Mouse (Mus musculus) urinary bladder, postnatal 4 days (tissue): ENCODE data around the gene Ltbp3.

Experiments
- DNase-seq, 2 experiments: peaks; one replicate each; pipeline ENCODE4 v3.0.0; 2021 to 2022; ENCODE audit warnings: low spot score in 2 of 2

The Ltbp3 gene

DNA sequence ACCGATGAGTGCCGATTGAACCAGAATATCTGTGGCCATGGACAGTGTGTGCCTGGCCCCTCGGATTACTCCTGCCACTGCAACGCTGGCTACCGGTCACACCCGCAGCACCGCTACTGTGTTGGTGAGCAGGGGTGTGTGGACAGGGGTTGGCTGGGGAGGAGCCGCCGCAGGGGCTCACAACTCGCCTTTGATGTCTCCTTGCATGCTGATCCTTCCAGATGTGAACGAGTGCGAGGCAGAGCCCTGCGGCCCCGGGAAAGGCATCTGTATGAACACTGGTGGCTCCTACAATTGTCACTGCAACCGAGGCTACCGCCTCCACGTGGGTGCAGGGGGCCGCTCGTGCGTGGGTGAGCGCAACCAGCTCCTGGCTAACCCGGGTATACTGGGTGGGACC, 10.2 kb downstream of the Ltbp3 start:
- DNase-seq, result no peak

DNA sequence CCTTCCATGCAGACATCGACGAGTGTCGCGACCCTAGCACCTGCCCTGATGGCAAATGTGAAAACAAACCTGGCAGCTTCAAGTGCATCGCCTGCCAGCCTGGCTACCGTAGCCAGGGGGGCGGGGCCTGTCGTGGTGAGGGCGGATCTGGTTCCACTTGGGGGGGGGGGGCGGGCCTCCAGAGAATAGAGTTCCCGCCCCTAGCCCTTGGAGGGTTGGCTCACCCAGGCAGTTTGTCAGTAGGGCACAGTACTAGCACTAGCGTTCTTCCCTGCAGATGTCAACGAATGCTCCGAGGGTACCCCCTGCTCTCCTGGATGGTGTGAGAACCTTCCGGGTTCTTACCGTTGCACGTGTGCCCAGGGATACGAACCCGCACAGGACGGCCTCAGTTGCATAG, 11.0 kb downstream of the Ltbp3 start:
- DNase-seq, result no peak

DNA sequence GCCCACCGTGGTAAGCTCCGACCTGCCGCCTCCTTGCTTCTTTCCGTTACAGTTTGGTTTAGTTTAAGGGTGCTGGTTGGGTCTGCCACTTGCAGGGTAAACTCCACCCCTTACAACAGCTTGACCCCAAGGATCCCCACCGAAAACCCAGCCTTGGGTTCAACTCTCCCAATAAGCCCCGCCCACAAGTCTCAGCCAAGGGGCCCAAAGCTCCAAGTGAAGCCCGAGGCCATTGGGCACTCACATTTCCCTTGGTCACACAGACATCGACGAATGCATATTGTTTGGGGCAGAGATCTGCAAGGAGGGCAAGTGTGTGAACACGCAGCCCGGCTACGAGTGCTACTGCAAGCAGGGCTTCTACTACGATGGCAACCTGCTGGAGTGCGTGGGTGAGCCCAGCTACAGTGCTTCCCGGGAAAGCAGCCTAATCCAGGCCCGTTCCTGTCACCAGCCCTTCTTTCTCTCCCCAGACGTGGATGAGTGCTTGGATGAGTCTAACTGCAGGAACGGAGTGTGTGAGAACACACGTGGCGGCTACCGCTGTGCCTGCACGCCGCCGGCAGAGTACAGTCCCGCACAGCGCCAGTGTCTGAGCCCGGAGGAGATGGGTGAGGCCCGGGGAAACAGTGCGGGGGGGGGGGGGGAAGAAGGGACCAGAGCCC, 15.7 kb downstream of the Ltbp3 start:
- peak in 1 of 2 experiments; percentile 56 for DNase-seq

DNA sequence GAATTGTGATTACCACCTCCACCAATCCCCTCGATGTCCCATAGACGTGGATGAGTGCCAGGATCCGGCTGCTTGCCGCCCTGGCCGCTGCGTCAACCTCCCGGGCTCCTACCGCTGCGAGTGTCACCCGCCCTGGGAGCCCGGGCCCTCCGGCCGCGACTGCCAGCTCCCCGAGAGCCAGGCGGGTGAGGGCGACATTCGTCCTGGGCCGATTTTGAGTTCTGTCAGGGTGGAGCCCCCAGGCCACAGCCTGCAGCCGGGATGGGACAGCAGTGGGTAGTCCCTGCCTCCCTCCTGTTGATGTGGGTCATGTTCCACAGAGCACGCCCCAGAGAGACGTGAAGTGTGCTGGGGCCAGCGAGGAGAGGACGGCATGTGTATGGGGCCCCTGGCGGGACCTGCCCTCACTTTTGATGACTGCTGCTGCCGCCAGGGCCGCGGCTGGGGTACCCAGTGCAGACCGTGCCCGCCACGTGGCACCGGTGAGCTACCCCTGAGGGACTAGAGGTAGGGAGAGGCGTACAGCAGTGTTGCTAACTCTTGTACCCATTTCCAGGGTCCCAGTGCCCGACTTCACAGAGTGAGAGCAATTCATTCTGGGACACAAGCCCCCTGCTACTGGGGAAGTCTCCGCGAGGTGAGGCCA, 16.4 kb downstream of the Ltbp3 start:
- DNase-seq, result peak in 1 of 2 experiments; percentile 58

DNA sequence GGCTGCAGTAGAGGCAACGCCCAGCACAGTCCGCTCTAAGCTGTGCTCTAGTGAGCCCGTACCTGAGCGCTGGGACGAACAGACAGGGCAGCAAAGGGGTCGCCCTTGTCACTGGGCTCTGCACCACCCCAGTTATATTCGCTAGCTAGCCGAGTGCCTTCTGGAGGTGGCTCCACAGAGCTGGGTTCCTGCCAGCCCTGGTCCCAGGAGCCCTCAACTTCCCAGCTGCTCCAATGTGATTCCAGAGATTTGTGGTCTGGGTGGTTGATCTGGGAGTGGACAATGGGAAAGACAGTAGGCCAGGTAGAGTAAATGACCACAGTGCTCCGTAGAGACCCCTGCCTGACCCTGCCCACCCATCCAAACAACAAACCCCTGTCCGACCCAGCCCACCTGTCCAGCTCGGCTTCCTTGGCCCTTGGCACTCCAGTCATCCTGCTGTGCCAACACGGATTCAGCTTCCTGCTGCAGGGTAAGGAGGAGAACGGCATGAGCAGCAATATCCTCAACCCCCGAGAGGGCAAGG, 18.2 kb downstream of the Ltbp3 start:
- DNase-seq, result no peak

DNA sequence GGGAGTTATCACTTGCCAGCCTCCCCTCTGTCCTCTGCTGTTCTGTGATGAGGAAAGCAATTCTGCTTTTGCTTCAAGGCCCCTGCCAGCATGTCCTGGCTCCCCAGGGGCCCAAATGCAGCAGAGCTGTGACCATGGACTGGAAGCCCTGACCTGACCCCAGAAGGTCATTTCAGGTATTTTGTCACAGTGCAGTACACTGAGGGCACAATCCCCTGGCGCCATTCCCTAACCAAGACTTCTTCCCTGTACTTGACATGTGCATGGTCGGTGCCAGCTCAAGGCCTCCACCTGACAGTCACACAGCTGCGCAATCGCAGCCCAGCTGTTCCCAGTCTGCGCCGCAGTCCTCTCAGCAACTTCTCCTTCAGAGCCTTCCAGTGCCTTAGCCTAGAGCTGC, 22.5 kb downstream of the Ltbp3 start:
- no peak for DNase-seq

DNA sequence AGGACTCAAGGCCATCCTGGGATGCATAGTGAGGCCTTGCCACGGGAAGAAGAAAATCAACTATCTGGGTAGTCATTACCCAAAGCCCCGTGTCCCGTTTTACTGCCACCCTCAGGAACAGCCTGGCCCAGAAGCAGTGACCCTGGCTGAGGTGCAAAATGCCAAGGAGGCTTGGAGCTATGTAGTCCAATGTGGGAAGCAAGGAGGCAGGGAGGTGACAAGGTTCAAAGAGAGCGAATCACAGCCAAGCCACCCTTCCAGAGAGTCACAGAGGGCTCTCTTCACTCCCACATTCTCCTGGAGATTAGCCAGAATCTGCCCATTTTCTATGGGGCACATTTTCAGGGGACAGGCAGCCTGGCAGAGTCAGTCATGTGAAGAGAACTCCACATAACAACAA, 26.6 kb downstream of the Ltbp3 start:
- DNase-seq, result no peak

DNA sequence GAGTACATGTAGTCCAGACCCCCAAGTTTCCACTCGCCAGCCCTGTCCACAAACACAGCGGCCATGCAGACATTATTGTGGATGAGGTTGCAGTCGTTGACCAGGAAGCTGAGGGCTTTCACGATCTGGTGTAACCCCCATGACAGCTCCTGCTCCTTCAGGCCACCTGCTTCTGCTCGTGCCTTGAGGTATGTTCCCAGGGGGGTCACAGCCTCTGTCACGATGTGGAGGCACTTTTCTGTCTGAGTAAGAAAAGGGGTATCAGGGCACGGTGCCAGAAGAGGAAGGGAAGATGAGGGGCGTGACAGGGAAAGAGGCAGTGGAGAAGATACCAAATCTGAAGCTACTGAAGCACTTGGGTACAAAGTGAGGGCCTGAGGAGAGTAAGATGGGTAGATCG, 29.6 kb downstream of the Ltbp3 start:
- DNase-seq, result no peak

DNA sequence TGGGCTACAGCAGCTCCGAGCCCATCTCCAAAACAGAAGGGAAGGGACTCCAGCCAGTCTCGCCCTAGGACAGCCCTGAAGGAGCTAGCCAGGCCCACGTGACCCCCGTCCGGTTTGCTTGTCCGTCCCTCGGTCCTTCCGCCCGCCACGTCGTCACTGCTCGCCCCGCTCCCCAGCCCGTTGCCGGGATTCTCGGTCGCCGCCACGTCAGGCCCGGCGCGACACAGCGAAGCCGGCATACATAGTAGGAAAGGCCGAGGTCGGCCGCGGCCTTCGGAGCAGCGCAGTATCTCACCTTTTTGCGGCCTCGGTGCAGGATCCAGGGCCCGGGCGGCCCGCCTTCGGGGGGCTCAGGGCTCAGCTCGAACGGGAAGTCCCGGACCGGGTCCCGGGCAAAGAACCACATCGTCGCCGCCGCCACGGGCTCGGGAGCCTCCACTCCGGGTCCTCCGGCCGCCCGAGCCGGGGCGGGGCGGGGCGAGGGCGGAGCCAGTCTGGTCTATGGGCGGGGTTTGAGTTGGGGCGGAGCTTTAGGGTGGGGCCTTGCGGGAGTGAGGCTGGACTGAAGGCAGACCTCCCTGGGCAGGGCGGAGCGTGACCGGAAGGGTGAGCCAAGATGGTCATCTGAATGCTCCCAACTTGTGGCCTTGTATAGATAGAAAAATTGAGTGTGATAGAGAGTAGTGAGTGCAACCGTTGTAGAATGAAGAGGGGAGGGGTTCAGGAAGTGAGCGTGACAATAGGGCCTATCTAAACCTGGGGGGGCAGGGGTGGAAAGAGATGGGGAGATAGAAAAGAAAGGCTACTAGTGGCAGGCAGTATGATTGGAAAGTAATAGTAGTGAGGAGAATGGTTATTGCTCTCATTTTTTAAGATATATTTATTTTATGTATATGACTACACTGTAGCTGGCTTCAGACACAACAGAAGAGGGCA, 30.5 kb downstream of the Ltbp3 start, which contains the start of gene Scyl1:
Gene Scyl1, minus strand, starts transcription at position 495 of the 936 bp plus-strand sequence.
- DNase-seq, result peak; percentile 96 to 98

DNA sequence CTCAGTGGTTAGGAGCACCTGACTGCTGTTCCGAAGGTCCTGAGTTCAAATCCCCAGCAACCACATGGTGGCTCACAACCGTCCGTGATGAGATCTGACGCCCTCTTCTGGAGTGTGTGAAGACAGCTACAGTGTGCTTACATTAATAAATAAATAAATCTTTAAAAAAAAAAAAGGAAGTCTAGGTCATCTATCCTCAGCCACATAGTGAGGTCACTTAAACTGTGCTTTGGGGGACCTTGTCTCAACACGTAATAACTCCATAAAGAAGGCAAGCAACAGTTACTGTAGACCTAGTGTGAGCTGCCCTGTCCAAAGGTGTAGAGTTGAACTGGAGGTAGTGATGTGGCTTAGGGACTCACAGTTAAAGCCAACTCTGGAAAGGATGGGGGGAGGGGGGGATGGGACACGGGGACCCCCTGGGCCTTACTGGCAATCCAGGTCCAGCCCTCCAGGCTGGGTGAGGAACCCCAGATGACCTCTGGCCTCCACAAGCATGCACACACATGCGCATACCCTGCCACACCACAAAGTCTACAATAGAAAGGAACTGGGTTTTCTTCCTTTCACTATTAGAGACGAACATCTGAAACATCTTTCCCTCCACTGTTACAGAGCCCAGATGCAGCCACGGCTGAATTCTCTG, 36.8 kb downstream of the Ltbp3 start:
- no peak for DNase-seq

DNA sequence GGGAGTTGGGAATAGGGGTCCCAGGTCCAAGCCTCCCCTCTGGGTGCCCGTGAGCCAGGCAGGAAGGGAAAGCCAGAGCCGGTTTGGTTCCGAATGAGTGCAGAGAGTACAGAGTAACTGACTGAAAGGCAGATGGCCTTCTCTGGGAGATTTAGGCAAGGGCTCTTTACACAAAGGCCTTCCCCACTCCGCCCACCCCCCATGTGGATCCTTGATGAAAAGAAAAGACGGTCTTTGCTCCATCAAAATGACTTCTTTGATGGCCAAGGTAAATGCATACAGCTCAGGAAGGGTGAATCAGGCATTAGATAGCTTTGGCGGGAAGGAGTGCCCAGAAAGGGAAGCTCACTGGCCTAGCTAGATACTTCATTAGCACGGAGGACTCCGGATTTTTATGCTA, 37.6 kb downstream of the Ltbp3 start:
- no peak for DNase-seq

DNA sequence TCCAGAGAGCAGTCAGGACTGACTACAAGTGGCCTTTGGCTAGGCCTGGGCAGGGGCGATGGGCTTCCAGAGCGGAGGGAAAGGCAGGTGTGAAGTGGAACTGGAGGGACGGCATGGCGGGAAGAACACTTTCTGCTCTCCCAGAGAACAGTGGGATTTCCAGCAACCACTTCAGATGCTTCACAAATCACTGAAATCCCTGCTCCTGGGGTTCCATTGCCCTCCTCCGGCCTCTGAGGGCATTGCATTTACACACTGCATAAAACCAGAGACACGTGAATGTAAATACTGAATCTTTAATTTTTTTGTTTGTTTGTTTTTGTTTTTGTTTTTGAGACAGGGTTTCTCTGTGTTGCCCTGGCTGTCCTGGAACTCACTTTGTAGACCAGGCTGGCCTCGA, 39.5 kb downstream of the Ltbp3 start:
- no peak for DNase-seq

DNA sequence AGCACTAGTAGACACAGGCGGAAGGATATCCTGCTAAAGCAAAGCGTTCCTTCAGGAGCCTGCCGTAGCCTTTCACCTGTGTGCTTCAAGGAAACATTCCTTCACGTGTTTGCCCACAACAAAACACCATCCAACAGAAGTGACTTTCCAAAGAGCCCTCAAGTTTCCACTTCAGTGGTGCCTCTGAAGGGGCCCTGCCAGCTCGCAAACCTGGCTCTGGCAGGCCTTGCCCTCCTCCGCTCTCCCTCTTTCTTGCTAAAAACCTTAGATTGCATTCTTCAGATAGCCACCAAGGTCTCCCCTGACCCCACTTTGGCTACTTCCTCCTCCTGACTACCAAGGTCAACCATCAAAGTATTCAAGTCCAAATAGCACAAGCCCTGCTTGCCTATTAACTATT, 40.8 kb downstream of the Ltbp3 start:
- no peak for DNase-seq

DNA sequence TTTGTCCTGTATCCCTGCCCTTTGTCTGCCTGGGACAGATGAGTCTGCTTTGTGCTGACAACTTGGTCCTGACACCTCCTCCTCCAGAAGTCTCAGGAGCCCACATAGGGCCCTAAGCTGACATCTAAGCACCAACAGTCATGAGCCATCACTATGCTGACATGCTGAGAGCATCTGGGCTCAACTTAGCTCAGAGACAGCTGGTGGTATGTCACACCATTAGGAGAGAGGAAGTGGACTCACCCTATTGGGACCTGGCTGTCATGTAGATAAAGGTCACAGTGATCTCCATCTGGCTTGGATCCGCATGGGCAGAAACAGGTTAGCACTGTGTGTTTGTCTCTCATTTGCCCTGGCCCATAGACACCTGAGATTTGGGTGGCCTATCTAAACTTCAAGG, 41.4 kb downstream of the Ltbp3 start:
- no peak for DNase-seq

DNA sequence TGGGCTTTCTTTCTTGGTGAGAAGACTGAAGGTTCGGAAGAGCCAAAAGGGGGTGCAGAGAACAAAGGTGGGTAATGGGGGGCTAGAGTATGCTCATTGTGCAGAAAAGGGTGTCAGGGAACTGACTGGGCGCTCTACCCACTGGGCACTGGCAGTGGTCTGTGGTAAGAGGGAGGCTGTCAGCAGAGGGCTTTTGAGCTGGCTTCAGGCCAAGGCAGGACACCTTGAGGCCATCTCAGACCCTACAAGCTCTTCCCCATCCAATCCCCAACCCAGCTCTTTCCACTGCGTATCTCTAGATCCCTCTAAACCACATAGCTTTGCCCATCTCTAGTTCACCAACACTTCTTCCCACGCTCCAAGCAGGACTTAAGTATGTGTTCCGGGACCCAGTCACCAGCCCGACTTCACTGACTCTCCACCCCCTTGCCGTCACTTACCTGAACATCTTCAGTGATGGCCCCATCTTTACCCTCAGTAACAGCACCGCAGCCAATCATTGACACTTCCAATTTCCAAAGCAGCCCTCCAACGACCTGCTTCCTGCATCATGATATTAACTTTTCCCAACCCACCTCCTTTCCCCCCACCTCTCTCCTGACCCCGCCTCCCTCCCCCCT, 44.4 kb downstream of the Ltbp3 start:
- no peak for DNase-seq

DNA sequence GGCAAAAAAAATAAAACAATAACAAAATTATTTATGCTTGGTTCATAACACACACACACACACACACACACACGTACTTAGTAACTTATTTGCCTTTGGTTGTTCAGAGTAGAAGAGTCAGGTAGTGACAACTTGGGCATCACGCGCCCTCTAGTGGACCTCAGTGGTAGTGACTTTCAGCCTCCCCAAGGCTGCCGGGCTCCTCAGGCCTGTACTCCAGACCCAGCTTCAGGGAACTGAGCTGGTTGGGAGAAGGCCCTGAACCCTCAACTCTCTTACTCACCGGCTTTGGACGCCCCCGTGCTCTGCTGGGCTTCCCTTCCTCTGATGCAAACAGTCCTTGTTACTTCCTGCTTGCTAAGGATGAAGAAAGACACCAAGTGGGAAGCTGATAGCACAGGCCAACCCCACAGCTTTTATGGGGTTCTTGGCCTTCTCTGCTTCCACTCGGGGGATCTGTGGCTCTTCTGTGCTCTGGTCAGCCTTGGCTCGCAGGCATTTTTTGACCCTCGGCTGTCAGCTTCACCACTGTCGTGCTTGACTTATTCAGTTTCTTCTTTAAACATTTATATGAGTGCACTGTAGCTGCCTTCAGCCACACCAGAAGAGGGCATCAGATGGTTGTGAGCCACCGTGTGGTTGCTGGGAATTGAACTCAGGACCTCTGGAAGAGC, 45.9 kb downstream of the Ltbp3 start:
- peak; percentile 79 to 91 for DNase-seq

DNA sequence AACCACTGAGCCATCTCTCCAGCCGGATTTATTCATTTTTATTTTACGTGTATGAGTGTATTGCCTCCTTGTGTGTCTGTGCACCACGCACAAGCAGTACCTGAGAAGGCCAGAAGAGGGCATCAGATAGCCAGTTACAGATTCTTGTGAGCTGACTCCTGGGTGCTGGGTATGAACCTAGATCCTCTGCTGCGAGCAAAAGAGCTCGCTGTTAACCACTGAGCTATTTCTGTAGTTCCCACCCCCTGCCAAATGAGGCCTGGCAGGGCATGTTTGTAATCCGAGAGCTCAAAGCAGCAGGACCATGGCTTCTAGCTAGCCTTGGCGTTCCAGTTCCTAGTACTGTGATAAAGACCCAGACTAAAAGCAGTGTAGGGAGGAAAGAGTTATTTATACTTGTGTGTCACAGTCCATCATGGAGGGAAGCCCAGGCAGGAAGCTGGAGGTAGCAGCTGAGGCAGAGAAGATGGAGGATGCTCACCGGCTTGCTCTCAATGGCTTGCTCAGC, 46.5 kb downstream of the Ltbp3 start:
- DNase-seq, result peak; percentile 80 to 87

DNA sequence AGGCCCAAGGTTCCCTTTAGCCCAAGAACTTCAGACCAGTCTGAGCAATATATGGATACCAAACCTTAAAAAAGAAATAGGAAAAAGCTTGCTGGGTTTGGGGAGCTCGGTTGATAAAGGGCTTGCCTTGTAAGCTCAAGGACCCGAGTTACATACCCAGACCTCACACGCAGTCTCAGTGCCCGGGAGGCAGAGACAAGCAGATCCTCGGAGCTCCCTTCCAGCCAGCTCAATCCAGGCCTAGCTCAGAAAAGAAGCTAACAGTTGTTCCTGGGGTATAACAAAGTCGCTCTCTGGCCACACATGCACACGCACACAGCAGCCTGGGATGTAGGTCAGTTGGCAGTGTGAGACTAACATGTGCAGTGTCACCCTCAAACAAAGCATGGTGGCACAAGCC, 47.2 kb downstream of the Ltbp3 start:
- DNase-seq, result no peak

DNA sequence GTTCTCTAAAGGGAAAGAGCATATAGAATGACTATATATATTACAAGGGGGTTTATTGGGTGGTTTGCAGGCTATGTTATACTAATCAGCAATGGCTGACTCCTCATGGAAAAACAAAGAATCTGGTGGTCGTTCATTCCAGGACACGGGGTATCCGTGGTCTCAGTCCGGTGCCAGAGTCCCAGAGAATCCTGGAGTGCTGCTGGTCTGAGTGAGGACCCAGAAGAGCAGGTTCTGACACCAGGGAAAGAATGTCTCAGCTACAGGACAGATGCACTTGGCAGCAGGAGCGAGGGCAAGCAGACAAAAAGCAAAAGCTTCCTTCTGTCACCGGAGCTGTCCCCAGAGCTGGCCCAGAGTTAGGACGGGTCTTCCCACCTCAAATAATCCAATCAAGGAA, 47.9 kb downstream of the Ltbp3 start:
- DNase-seq, result no peak

DNA sequence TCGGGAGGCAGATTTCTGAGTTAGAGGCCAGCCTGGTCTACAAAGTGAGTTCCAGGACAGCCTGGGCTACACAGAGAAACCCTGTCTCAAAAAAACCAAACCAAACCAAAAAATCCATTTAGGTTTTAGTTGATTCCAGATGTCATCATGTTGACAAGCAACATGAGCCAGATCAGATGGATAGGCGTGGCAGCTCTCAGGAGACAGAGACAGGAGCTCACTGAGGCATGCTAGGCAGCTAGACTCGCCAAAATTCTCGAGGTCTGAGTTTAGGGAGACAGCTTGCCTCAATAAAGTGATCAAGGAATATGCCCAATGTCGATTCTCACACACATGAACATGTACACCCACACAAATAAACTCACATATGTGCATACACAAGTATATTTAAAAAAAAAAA, 48.4 kb downstream of the Ltbp3 start:
- no peak for DNase-seq

DNA sequence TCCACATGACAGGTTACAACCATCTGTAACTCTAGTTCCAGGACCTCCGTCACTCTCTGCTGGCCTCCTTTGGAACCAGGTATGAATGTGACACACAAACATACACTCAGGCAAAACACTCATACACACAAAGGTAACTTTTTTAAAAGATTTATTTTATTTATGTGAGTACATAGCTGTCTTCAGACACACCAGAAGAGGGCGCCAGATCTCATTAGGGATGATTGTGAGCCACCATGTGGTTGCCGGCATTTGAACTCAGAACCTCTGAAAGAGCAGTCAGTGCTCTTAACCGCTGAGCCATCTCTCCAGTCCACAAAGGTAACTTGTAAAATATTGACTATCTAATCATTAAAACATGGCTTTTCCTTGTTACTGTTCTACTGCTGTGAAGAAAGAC, 50.6 kb downstream of the Ltbp3 start:
- DNase-seq, result no peak
